Mouse (Mus musculus) hindbrain, embryonic 16.5 days (tissue): ENCODE data around the gene Asb17. TPM values are rescaled to one million over a fixed set of nuclear protein-coding genes. Genes with fewer than 3 reads are reported as not detected.
"Not testable (repeated sequence)": the region's sequence is repeated elsewhere in the genome, so short reads cannot be mapped to it uniquely, and the experiment has no call there.

Experiments
- ATAC-seq: fragments of 200-750 bp; cut with Nextera tagmentation; 2 replicates; pipeline ENCODE4 v1.8.0; 2017; ENCODE audit warnings: moderate TSS enrichment, moderate library complexity
- H3K27ac ChIP-seq: fragments of 300-500 bp; sonication (generic); 2 replicates; pipeline ENCODE4 v1.5.1; 2014; ENCODE audit warnings: low read depth, mild to moderate bottlenecking, control low read depth, low read length, moderate library complexity
- H3K27me3 ChIP-seq: fragments of 300-500 bp; sonication (generic); replicated peaks from 2 replicates; pipeline ENCODE4 v1.6.1; 2014; ENCODE audit warnings: low read length; ENCODE audit not compliant: control insufficient read depth, insufficient read depth
- H3K36me3 ChIP-seq: fragments of 300-500 bp; sonication (generic); 2 replicates; pipeline ENCODE4 v1.6.1; 2014; ENCODE audit warnings: mild to moderate bottlenecking, low read length, moderate library complexity, mixed read lengths; ENCODE audit not compliant: control insufficient read depth, insufficient read depth
- H3K4me1 ChIP-seq: fragments of 300-500 bp; sonication (generic); 2 replicates; pipeline ENCODE4 v1.6.1; 2014; ENCODE audit warnings: low read depth, low read length; ENCODE audit not compliant: control insufficient read depth, insufficient read depth
- H3K4me2 ChIP-seq: fragments of 300-500 bp; sonication (generic); 2 replicates; pipeline ENCODE4 v1.6.1; 2014; ENCODE audit warnings: mild to moderate bottlenecking, low read length, control low read depth, moderate library complexity
- H3K4me3 ChIP-seq: fragments of 300-500 bp; sonication (generic); 2 replicates; pipeline ENCODE4 v1.5.1; 2014; ENCODE audit warnings: mild to moderate bottlenecking, low read length, control low read depth, moderate library complexity
- H3K9ac ChIP-seq: fragments of 300-500 bp; sonication (generic); 2 replicates; pipeline ENCODE4 v1.6.1; 2014; ENCODE audit warnings: low read depth, mild to moderate bottlenecking, control low read depth, low read length, moderate library complexity
- H3K9me3 ChIP-seq: fragments of 300-500 bp; sonication (generic); 2 replicates; pipeline ENCODE4 v1.6.1; 2014; ENCODE audit warnings: mild to moderate bottlenecking, low read length, moderate library complexity; ENCODE audit not compliant: control insufficient read depth
- WGBS: fragments of 180-500 bp; shearing (Covaris S2); extraction: QIAGEN DNeasy Blood & Tissue Kit; methylation state at CpG from one replicate; pipeline ENCODE4 v1.1.7; 2014; 5-methylcytosine and 5-hydroxymethylcytosine counted together
- polyA plus RNA-seq: library from polyadenylated mRNA; unstranded; fragments of >200 nt; fragmentation: Nextera tagmentation; extraction: Ambion mirVana; gene quantifications from 2 replicates; pipeline ENCODE4 v1.2.1, GENCODE M21; 2015

The Asb17 gene
- polyA plus RNA-seq, 1 experiment from 2014 or later: 0.18 TPM

DNA sequence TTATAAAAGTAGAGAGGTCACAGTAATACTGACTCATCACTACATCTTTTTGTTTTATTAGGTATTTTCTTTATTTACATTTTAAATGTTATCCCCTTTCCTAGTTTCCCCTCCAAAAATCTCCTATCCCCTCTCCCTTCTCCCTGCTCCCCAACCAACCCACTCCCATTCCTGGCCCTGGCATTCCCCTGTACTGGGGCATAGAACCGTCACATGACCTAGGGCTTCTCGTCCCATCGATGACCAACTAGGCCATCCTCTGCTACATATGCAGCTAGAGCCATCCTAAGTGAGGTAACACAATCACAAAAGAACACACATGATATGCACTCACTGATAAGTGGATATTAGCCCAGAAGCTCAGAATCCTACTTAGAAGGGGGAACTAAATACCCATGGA is 14.2 kb upstream of the Asb17 start:
- not testable (repeated sequence) for H3K27ac ChIP-seq, H3K4me3 ChIP-seq, H3K4me2 ChIP-seq, H3K9ac ChIP-seq, H3K27me3 ChIP-seq, H3K9me3 ChIP-seq, H3K36me3 ChIP-seq, H3K4me1 ChIP-seq, ATAC-seq
- 89% methylated on average over 3 of the region's 3 CpGs for WGBS

DNA sequence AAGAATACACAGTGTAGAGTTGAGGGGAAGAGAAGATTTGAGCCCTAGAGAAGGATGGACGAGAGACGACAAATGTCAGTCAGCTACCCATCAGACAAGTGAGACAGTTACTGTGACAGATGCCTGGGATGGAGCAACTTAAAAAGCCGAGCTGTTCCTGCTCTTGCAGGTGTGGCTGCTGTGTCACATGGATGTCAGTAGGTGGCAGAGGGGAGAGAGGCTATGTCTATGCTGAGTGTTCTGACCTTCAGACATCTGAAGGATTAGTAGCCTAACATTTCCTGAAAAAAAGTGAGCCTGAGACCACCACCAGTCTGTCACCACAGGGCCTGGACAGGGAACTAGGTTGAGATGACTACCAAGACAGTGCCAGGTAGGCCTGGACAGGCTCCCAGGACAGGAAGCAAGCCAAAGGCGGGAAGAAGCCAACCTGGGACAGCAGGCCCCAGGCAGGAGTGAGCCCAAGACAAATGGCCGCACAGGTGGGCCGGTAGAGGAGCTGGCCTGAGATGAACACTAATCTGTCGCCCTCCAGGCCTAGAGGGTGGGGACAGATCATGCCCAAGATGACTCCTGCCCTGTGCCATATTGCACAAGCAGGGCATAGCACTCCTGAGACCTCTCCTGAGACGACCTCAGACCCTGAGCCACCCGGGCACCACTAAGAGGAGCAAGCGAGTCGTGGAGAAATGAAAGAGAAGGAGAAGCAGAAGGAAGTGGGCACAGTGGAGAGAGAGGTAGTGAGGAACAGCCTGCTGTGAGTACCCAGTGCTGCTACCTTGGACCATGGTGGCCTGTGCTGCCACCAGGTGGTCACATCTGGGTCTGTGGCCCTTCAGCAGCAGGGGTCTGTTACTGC is 12.8 kb upstream of the Asb17 start:
- H3K4me2 ChIP-seq: no peak overlapping the region
- WGBS: 79% methylated on average over 11 of the region's 11 CpGs
- H3K27me3 ChIP-seq: no peaks in the 10 kb centered on the region
- no peaks in the 10 kb centered on the region for H3K36me3 ChIP-seq
- no peak overlapping the region for H3K27ac ChIP-seq
- peak; percentile 65 for ATAC-seq
- 0 out of 2 replicates have a peak overlapping the region, but pooled peaks have one; percentile 6 for H3K9ac ChIP-seq
- H3K9me3 ChIP-seq: no peaks in the 10 kb centered on the region
- H3K4me3 ChIP-seq: no peak overlapping the region
- no peaks in the 10 kb centered on the region for H3K4me1 ChIP-seq

DNA sequence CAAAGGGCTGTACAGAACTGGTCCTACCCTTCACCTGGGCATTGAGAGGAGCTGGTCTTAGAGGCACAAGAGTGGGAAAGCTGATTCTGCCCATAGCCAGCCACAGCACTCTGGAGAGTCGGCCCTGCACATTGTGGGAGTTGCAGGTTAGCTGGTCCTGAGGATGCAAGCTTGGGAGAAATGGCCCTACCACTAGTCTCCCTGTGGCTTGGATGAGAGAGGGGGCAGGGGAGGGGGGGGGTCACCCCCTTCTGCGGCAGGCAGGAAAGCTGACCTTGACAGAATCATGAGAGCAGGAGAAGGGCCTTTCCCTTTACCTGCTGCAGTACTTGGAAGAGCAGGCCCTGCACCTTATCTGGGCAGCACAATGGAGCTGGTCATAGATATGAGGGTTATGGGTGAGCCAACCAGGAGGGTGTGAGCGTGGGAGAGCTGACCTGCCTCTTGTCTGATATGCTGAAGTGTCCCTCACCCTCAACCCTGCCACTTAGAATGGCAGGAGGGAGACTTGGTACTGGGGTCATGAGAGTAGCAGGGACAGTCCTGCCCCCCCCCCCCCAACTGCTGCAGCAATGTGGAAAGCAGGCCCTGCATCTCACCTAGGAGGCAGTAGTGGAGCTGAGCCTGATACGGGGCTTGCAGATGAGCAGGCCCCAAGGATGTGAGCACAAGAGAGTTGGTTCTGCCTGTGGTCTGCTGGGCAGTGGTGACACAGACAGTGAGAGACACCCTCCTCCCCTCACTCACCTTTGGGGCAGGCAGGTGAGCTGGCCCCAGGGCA is 11.9 kb upstream of the Asb17 start:
- Histone ChIP-seq H3K4me1 (no peaks in the 10 kb centered on the region), H3K4me3 (no peak overlapping the region), H3K9me3 (no peaks in the 10 kb centered on the region), H3K36me3 (no peaks in the 10 kb centered on the region), H3K9ac (no peak overlapping the region), H3K27me3 (no peaks in the 10 kb centered on the region), H3K4me2 (no peak overlapping the region), H3K27ac (no peak overlapping the region)
- ATAC-seq: no peak
- 78% methylated on average over 4 of the region's 4 CpGs for WGBS

DNA sequence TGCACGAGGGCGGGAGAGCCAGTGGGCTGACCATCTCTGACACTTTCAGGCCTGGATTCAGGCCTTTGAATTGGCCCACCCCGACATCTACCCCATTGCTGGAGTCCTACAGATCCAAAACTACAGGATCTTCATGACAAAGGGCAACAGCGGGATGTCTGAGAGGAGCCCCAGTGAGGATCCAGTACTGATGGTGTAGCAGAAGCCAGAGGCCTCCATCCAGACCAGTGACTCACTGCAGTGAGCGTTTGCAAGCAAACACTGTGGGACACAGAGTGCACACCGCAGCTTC is 11.4 kb upstream of the Asb17 start:
- H3K27me3 ChIP-seq: no peaks in the 10 kb centered on the region
- no peaks in the 10 kb centered on the region for H3K4me1 ChIP-seq
- no peak overlapping the region for H3K9ac ChIP-seq
- ATAC-seq: no peak
- H3K36me3 ChIP-seq: no peaks in the 10 kb centered on the region
- WGBS: 39% methylated on average over 6 of the region's 6 CpGs
- H3K4me3 ChIP-seq: no peak overlapping the region
- no peak overlapping the region for H3K27ac ChIP-seq
- H3K4me2 ChIP-seq: no peak overlapping the region
- no peaks in the 10 kb centered on the region for H3K9me3 ChIP-seq

DNA sequence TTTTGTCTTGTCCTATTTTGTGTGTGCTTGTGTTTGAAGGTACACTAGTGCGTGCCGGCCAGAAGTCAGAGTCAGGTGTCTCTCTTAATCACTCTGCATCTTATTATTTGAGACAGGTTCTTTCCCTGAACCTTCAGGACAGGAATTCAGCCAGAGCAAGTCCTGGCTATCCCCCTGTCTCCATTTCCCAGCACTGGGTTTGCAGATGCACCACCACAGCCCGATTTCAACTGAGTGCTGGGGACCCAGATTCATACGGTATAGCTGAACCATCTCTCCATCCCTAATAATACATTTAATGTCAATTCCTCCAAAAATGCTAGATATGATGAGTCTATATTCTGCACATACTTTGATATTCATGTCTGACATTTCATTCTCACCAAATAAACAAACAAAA is 9.9 kb upstream of the Asb17 start:
- WGBS: 92% methylated on average over 4 of the region's 4 CpGs
- H3K9me3 ChIP-seq: no peaks in the 10 kb centered on the region
- H3K9ac ChIP-seq: no peak overlapping the region
- H3K4me1 ChIP-seq: no peaks in the 10 kb centered on the region
- ATAC-seq: no peak
- no peak overlapping the region for H3K4me2 ChIP-seq
- H3K27me3 ChIP-seq: no peaks in the 10 kb centered on the region
- no peak overlapping the region for H3K27ac ChIP-seq
- no peak overlapping the region for H3K4me3 ChIP-seq
- no peaks in the 10 kb centered on the region for H3K36me3 ChIP-seq

DNA sequence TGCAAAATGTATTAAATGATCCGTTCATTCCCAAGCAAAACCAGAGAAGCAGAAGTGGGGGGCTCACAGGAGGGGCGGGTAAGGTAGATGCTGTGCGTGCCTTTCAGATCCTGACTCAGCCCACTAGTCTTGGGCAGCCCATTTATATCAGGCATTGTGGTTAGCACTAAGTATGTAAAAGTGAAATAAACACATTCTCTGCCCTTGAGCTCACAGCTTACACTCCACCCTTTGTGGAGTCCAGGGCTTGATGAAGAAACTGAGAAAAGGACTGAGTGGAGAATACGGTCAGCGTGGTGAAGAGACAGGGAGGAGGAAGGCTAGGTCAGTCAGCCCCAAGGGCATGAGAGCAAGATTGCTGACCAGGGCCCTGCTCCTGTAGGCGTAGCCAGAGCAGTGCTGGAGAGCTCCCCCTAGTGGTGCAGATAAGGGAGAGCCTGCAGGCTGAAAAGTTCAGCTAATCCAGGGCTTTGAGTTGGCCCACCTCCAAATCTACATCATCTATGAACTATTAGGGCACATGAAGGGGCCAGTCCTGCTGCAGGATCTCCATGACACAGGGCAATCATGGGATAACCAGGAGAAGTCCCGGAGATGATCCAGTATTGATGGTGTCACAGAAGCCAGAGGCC is 8.4 kb upstream of the Asb17 start:
- WGBS: 65% methylated on average over 7 of the region's 7 CpGs
- ATAC-seq: no peak

DNA sequence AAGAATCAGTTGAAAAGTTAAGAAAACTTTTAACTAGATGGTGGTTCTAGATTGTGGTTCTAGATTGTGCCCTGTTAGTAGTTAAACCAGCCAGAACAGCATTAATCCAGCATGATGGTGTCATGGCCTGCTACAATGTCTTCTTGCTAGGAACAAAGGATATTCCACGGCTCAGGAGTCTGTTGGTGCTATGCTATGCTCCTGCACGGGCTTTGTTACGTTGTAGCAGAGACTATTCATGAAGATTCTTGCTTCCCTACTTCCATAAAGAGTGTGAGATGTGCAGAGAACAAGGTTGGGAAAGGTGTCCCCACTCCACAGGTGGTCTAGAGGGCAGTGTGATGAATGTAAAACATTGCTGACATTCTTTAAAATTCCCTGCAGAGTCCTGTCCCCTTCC is 7.7 kb upstream of the Asb17 start:
- no peak overlapping the region for H3K4me2 ChIP-seq
- H3K4me1 ChIP-seq: no peaks in the 10 kb centered on the region
- no peaks in the 10 kb centered on the region for H3K9me3 ChIP-seq
- H3K27me3 ChIP-seq: no peaks in the 10 kb centered on the region
- no peaks in the 10 kb centered on the region for H3K36me3 ChIP-seq
- no peak for ATAC-seq
- WGBS: 85% methylated on average over 3 of the region's 3 CpGs
- H3K4me3 ChIP-seq: no peak overlapping the region
- no peak overlapping the region for H3K9ac ChIP-seq
- H3K27ac ChIP-seq: no peak overlapping the region

More for the DNA sequence above, 8.4 kb upstream of the Asb17 start:
- H3K27me3 ChIP-seq: no peaks in the 10 kb centered on the region
- no peaks in the 10 kb centered on the region for H3K36me3 ChIP-seq
- H3K4me3 ChIP-seq: no peak overlapping the region
- H3K27ac ChIP-seq: no peak overlapping the region
- no peaks in the 10 kb centered on the region for H3K4me1 ChIP-seq
- H3K9ac ChIP-seq: no peak overlapping the region
- H3K4me2 ChIP-seq: no peak overlapping the region
- H3K9me3 ChIP-seq: no peaks in the 10 kb centered on the region

DNA sequence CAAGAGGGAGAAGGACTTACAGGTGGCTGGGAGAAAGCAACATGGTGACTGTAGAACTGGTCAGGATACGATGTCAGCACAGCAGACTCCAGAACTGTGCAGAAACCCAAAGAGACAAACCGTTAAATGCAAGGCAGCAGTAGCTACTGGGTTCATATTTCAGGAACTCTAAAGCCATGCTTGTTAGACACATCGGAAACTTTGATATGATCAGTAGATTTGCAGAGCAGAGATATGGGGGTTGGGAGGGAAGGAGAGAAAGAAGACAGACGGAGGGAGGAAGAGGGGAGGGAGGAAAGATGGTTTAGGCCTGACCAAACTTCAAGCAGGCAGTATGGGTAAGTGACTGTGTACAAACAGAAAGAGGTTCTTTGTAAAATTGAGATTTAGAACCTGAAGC is 6.4 kb upstream of the Asb17 start:
- Histone ChIP-seq H3K4me1 (no peaks in the 10 kb centered on the region), H3K27me3 (no peaks in the 10 kb centered on the region), H3K9me3 (no peaks in the 10 kb centered on the region), H3K27ac (no peak overlapping the region), H3K9ac (no peak overlapping the region), H3K36me3 (no peaks in the 10 kb centered on the region), H3K4me2 (no peak overlapping the region), H3K4me3 (no peak overlapping the region)
- no peak for ATAC-seq
- WGBS: 76% methylated on average over 4 of the region's 4 CpGs

DNA sequence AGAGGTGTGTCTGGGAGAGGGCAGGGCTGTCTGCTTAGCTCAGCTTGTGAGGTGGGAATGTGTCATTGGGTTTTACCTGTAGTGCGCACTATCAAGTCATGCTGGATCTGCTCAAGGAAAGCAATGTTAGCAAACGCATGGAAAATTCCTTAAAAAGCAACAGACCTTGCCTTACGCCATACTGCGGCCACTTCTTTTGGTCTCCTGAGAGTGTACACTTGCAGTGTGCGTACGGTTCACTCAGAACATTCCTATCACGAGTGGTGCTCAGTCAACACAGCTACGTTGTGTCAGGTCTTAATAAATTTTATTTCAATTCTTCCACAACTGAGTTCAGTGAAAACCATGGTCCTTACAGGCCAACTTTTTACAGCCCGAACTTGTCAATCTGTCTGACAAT is 748 bp downstream of the Asb17 start:
- H3K9me3 ChIP-seq: no peaks in the 10 kb centered on the region
- 96% methylated on average over 9 of the region's 9 CpGs for WGBS

More for the DNA sequence above, 748 bp downstream of the Asb17 start:
- no peaks in the 10 kb centered on the region for H3K36me3 ChIP-seq
- no peak overlapping the region for H3K4me3 ChIP-seq
- H3K4me1 ChIP-seq: no peaks in the 10 kb centered on the region
- H3K9ac ChIP-seq: no peak overlapping the region
- H3K27ac ChIP-seq: no peak overlapping the region
- no peaks in the 10 kb centered on the region for H3K27me3 ChIP-seq
- H3K4me2 ChIP-seq: no peak overlapping the region
- no peak for ATAC-seq
